Comparison of ENCODE assay signal across 23 mouse cellular contexts in genomic region chr12:32427832-32428231, GRCm38 (mm10). TPM values are rescaled to one million over a fixed set of nuclear protein-coding genes. Genes with fewer than 3 reads are reported as not detected.
DNase-seq lines count a peak whose midpoint lies in the region; ATAC-seq and TF ChIP-seq lines count a peak whose summit lies in the region.
"Had no signal": no experiment of that assay in that cellular context is flagged by ENCODE, and none has a peak within 500 bp of the region (broad histone marks: within the 10 kb centered on the region; RNA-seq: fewer than 3 reads in every experiment).

No protein-coding gene starts in this region.

- ATAC-seq in intestine, embryonic 15.5 days = peak; percentile 49; the same call in 1 of the 2 replicates
- no peak for ATAC-seq in intestine, postnatal 0 days
- ATAC-seq in intestine, embryonic 16.5 days = peak; percentile 63; the same call in 1 of the 2 replicates
- ATAC-seq: CD4-positive, CD25-positive, alpha-beta regulatory T cell, adult 4 months; forebrain, embryonic 13.5 days; forebrain, embryonic 16.5 days had no signal

- H3K4me3 ChIP-seq in intestine, embryonic 15.5 days (replicated peaks) = no peak overlapping the region
- H3K4me3 ChIP-seq in intestine, postnatal 0 days (ENCODE audit: low read depth, low read length) = no peak overlapping the region
- no peak overlapping the region for H3K4me3 ChIP-seq in intestine, embryonic 16.5 days (ENCODE audit: low read length)
- H3K4me3 ChIP-seq: forebrain, embryonic 10.5 days; forebrain, embryonic 13.5 days; heart, adult 2 months; heart, embryonic 10.5 days; heart, embryonic 13.5 days; hindbrain, embryonic 12.5 days; hindbrain, embryonic 15.5 days had no signal

- no peaks in the 10 kb centered on the region for H3K9me3 ChIP-seq in intestine, embryonic 15.5 days
- no peaks in the 10 kb centered on the region for H3K9me3 ChIP-seq in intestine, postnatal 0 days (ENCODE audit: control insufficient read depth)
- no peaks in the 10 kb centered on the region for H3K9me3 ChIP-seq in intestine, embryonic 16.5 days (ENCODE audit: control insufficient read depth, low read length)
- H3K9me3 ChIP-seq: forebrain, embryonic 10.5 days; forebrain, embryonic 13.5 days; heart, embryonic 10.5 days; heart, embryonic 13.5 days; hindbrain, embryonic 12.5 days; hindbrain, embryonic 15.5 days had no signal

- H3K4me2 ChIP-seq in intestine, embryonic 15.5 days (replicated peaks) = no peak overlapping the region
- H3K4me2 ChIP-seq in intestine, postnatal 0 days (replicated peaks; ENCODE audit: low read depth) = no peak overlapping the region
- H3K4me2 ChIP-seq in intestine, embryonic 16.5 days (ENCODE audit: low read depth, low read length) = no peak overlapping the region
- H3K4me2 ChIP-seq: forebrain, embryonic 13.5 days; heart, embryonic 13.5 days; hindbrain, embryonic 12.5 days; hindbrain, embryonic 15.5 days had no signal

- intact Hi-C loops in heart, postnatal 10 days (cut with DNase I) = no loop called here

- no peak overlapping the region for H3K27ac ChIP-seq in intestine, embryonic 15.5 days
- no peak overlapping the region for H3K27ac ChIP-seq in intestine, postnatal 0 days (ENCODE audit: low read depth, low read length)
- no peak overlapping the region for H3K27ac ChIP-seq in intestine, embryonic 16.5 days (ENCODE audit: low read length)
- H3K27ac ChIP-seq: forebrain, embryonic 10.5 days; forebrain, embryonic 13.5 days; heart, adult 2 months; heart, embryonic 10.5 days; heart, embryonic 13.5 days; hindbrain, embryonic 12.5 days; hindbrain, embryonic 15.5 days had no signal

- no peak overlapping the region for H3K9ac ChIP-seq in intestine, embryonic 15.5 days
- no peak overlapping the region for H3K9ac ChIP-seq in intestine, postnatal 0 days (ENCODE audit: low read depth, low read length)
- no peak overlapping the region for H3K9ac ChIP-seq in intestine, embryonic 16.5 days (ENCODE audit: low read depth, low read length)
- H3K9ac ChIP-seq: forebrain, embryonic 13.5 days; heart, embryonic 13.5 days; hindbrain, embryonic 12.5 days; hindbrain, embryonic 15.5 days had no signal

- DNase-seq in Muller cell, postnatal 12 days (ENCODE audit: inconsistent ontology term) = peak; percentile 14
- no peak for DNase-seq in embryo, embryonic 11 days
- DNase-seq in heart, postnatal 10 days = no peak
- DNase-seq: adrenal gland, adult 2 months; adrenal gland, postnatal 14 days; cerebellum, adult 11 months; cerebellum, adult 2 months; cerebellum, adult 9-11 months; cerebellum, postnatal 36 days; gastrocnemius, postnatal 10 days; gastrocnemius, postnatal 36 days; heart, adult 2 months had no signal

- no peak for TF ChIP-seq CTCF in intestine, postnatal 0 days (IDR thresholded peaks at IDR 0.05; ENCODE audit: low read depth)

- H3K27me3 ChIP-seq in intestine, embryonic 15.5 days (replicated peaks) = no peaks in the 10 kb centered on the region
- H3K27me3 ChIP-seq in intestine, postnatal 0 days (replicated peaks; ENCODE audit: control insufficient read depth, insufficient read depth, low read length) = no peaks in the 10 kb centered on the region
- H3K27me3 ChIP-seq in intestine, embryonic 16.5 days (replicated peaks; ENCODE audit: control insufficient read depth, insufficient read depth, low read length) = no peaks in the 10 kb centered on the region
- H3K27me3 ChIP-seq: forebrain, embryonic 13.5 days; heart, embryonic 13.5 days; hindbrain, embryonic 12.5 days; hindbrain, embryonic 15.5 days had no signal

- H3K36me3 ChIP-seq in intestine, embryonic 15.5 days = no peaks in the 10 kb centered on the region
- H3K36me3 ChIP-seq in intestine, postnatal 0 days (ENCODE audit: control insufficient read depth, insufficient read depth) = no peaks in the 10 kb centered on the region
- no peaks in the 10 kb centered on the region for H3K36me3 ChIP-seq in intestine, embryonic 16.5 days (ENCODE audit: control insufficient read depth, insufficient read depth, low read length)
- H3K36me3 ChIP-seq: forebrain, embryonic 10.5 days; heart, embryonic 10.5 days; heart, embryonic 13.5 days; hindbrain, embryonic 12.5 days; hindbrain, embryonic 15.5 days had no signal

- no peaks in the 10 kb centered on the region for H3K4me1 ChIP-seq in intestine, embryonic 15.5 days (replicated peaks)
- H3K4me1 ChIP-seq in intestine, postnatal 0 days (replicated peaks; ENCODE audit: control insufficient read depth, insufficient read depth, low read length) = no peaks in the 10 kb centered on the region
- H3K4me1 ChIP-seq in intestine, embryonic 16.5 days (ENCODE audit: control insufficient read depth, insufficient read depth, low read length) = no peaks in the 10 kb centered on the region
- H3K4me1 ChIP-seq: forebrain, embryonic 10.5 days; forebrain, embryonic 13.5 days; heart, embryonic 10.5 days; heart, embryonic 13.5 days; hindbrain, embryonic 12.5 days; hindbrain, embryonic 15.5 days had no signal

RNA-seq across cellular contexts. Expression of gene Ccdc71l, which starts 49.3 kb away (rescaled TPM):
- 4.4 and 4.8 TPM in 2 replicates for polyA plus RNA-seq in intestine, embryonic 15.5 days (2015; fragmentation: Nextera tagmentation; extraction: Ambion mirVana)
- 6.4 TPM in 2 replicates for polyA plus RNA-seq in intestine, postnatal 0 days (2015; fragmentation: Nextera tagmentation; extraction: Ambion mirVana)
- 2.1 and 2.2 TPM in 2 replicates for polyA plus RNA-seq in intestine, embryonic 16.5 days (2015; fragmentation: Nextera tagmentation; extraction: Ambion mirVana)
- total RNA-seq in heart, postnatal 10 days (2021) = 10 to 100 TPM in 1 of 2 experiments, 1 to 10 TPM in 1; 9.6 to 10.1 TPM
